Mouse (Mus musculus) heart, adult 2 months (tissue): ENCODE measurements around the gene Gm2431.

Experiments
- CTCF ChIP-seq: fragments of 200-600 bp; IDR thresholded peaks from 2 replicates; pipeline ENCODE4 v1.8.1; 2022; ENCODE audit warnings: antibody characterized with exemption, mild to moderate bottlenecking, moderate library complexity
- EP300 ChIP-seq: fragments of 200-500 bp; IDR thresholded peaks from 2 replicates; pipeline ENCODE4 v1.6.1; 2011; ENCODE audit warnings: low read depth, low read length, control low read depth; ENCODE audit not compliant: insufficient read depth
- POLR2A ChIP-seq: fragments of 200-500 bp; IDR thresholded peaks from 2 replicates; pipeline ENCODE4 v1.6.1; 2011; ENCODE audit warnings: mild to moderate bottlenecking, low read depth, low read length, control low read depth; ENCODE audit not compliant: insufficient read depth

GRCm38 (mm10) chr7:142255517-142255916 lies 2.6 kb downstream of the Gm2431 start:
- TF ChIP-seq CTCF, result peak; percentile 79
- no peak for TF ChIP-seq POLR2A
- TF ChIP-seq EP300, result no peak
